Mouse (Mus musculus) gastrocnemius, adult 2 months (tissue): ENCODE results near the gene Zfp574. TPM values are rescaled to one million over a fixed set of nuclear protein-coding genes. Genes with fewer than 3 reads are reported as not detected.
A peak's percentile ranks its signal among the peaks of the same experiment; 100 is the strongest.
"Not testable (repeated sequence)": the region's sequence is repeated elsewhere in the genome, so short reads cannot be mapped to it uniquely, and the experiment has no call there.

Experiments
- DNase-seq: peaks from one replicate; pipeline ENCODE4 v3.0.0; 2022
- H3K27ac ChIP-seq: fragments of 200-600 bp; 2 replicates; pipeline ENCODE4 v1.8.1; 2022; ENCODE audit warnings: mild to moderate bottlenecking
- H3K4me3 ChIP-seq: fragments of 200-600 bp; 2 replicates; pipeline ENCODE4 v1.8.1; 2022; ENCODE audit warnings: mild to moderate bottlenecking, moderate library complexity
- CTCF ChIP-seq: fragments of 200-600 bp; IDR thresholded peaks from 2 replicates; pipeline ENCODE4 v1.8.1; 2022; ENCODE audit warnings: antibody characterized with exemption, mild to moderate bottlenecking, moderate library complexity
- intact Hi-C: fragments of 180-260 bp; cut with DNase I; formaldehyde crosslinking; loops from one replicate; pipeline ENCODE4 v1.15.1; 2025
- long read RNA-seq, 2 experiments: library from polyadenylated mRNA; stranded (forward); transcript quantifications; one replicate each; pipeline ENCODE4 v2.0.0; 2021
- total RNA-seq, 2 experiments: library from RNA; stranded (reverse); gene quantifications; 2 replicates each; pipeline ENCODE4 v1.2.3; 2021

Zfp574 gene
- 1 to 10 TPM; 7.2 to 9.2 TPM for total RNA-seq
- long read RNA-seq, experiment 1, full-length matches to known transcripts = 38 of 43 reads
- long read RNA-seq, experiment 1, partial matches to known transcripts = 0 of 43 reads
- long read RNA-seq, experiment 1, other reads (novel, unspliced or antisense) = 5 of 43 reads
- long read RNA-seq, experiment 2, full-length matches to known transcripts = 23 of 23 reads
- long read RNA-seq, experiment 2, partial matches to known transcripts = 0 of 23 reads
- long read RNA-seq, experiment 2, other reads (novel, unspliced or antisense) = 0 of 23 reads

DNA sequence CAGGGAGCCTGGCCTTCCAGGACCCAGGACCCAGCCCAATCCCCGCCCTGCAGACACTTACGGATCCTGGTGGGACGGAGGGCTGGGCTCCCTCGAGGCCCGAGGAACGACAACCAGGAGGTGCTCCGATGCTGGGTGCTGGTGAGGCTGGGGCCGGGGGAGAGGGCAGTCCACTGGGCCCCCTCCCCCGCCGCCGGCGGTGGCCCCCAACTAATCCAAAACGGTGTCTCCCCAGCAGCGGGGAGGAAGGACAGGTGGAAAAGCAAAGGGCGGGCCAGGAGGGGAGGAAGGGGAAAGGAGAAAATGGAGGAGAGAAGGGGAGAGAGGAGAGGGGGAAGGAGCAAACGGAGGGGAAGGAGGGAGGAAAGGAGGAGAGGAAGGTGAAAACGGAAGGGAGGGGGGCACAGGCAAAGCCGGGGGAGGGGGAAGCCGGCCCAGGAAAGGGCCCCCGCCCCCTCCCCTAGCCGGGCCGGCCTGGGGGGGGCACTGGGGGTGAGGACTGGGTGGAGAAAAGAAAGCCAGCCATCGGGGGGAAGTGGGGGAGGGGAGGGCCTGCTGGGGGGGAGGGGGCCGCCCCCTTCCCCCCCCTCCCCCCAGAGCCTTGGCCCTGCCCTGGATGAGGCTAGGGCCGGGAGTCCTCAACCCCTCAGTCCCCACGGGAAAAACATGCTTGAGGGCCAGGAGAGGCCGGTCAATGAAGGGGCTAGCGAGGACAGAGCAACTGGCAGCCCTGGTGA lies at the start of gene Zfp574, which contains the start of gene Grik5:
Zfp574 (plus strand) TSS at position 589 of the 737 bp plus-strand sequence.
Grik5 (minus strand) TSS at position 368 of the 737 bp plus-strand sequence.
- intact Hi-C loops = loop anchor here (10.0 kb wide), 1 partner anchor 683 kb away; the partner anchor contains the start of gene Hnrnpul1
- Histone ChIP-seq H3K4me3 (peak within 1 kb of the TSS; percentile 83), H3K27ac (peak within 1 kb of the TSS; percentile 78)
- no peak for TF ChIP-seq CTCF
- DNase-seq = peak; percentile 34

DNA sequence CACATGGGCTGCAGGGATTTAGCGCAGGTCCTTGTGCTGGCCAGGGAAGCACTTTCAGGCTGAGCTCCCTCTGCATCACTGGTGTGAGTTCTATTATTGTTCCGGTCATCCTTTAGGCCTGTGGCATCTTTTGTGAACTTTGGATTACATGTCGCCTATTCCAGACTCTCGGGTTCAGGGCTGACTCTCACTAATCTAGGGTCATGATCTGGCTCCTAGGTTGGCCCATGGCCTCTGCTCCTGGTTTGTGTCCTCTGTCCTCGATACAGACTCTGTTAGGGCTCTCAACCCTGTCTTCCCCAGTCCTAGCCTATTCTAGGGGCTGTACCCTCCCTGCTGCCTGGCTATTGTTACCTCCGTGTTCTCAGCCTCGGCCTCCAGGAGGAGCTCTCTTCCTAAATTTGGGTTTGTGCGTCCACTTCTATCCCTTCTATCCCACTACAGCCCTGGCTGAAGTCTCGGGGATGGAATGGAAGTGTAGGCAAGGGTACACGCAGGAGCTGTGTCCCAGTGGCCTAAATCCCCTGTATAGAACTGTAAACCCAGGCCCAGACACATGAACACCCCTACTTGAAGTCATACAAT lies 46.4 kb upstream of the Zfp574 start:
- DNase-seq = no peak
- intact Hi-C loops = no loop called here
- Histone ChIP-seq H3K27ac (no peak overlapping the region), H3K4me3 (no peak overlapping the region)
- TF ChIP-seq CTCF = peak; percentile 21; the same call in 1 of the 2 replicates

DNA sequence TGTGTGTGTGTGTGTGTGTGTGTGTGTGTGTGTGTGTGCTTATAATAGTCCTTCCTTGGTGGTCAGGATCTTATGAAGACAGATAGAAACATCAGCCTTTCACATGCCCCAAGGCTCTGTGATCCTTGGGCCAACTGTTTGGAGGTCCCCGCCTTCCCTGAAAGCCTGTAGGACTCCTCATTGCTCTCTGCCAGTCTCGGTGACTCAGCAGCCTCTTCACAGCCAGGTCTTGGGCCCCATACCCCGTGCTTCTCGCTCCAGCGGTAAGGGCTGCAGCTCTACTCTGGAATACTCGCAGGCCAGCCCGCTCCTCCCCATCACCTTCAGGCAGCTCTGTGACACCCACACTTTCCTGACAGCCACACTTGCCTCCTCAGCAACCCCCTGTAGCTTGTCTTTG lies 45.9 kb upstream of the Zfp574 start:
- no peak for TF ChIP-seq CTCF
- H3K27ac ChIP-seq = peak overlapping the region; percentile 40; the same call in 1 of the 2 replicates
- intact Hi-C loops = no loop called here
- H3K4me3 ChIP-seq = no peak overlapping the region
- DNase-seq = peak; percentile 46

GRCm38 (mm10) chr7:25030032-25030753 lies 42.2 kb upstream of the Zfp574 start:
- Histone ChIP-seq H3K4me3 (no peak overlapping the region), H3K27ac (no peak overlapping the region)
- DNase-seq = peak; percentile 76
- intact Hi-C loops = loop anchor here (5.0 kb wide), 1 partner anchor 62 kb away; no protein-coding TSS in a partner anchor
- TF ChIP-seq CTCF = peak; percentile 98

- TF ChIP-seq CTCF = no peak
- Histone ChIP-seq H3K4me3 (no peak overlapping the region), H3K27ac (no peak overlapping the region)
- intact Hi-C loops = loop anchor here (5.0 kb wide), 1 partner anchor 61 kb away; no protein-coding TSS in a partner anchor
- no peak for DNase-seq
Observed at GRCm38 (mm10) chr7:25031528-25031927, 40.8 kb upstream of the Zfp574 start.

DNA sequence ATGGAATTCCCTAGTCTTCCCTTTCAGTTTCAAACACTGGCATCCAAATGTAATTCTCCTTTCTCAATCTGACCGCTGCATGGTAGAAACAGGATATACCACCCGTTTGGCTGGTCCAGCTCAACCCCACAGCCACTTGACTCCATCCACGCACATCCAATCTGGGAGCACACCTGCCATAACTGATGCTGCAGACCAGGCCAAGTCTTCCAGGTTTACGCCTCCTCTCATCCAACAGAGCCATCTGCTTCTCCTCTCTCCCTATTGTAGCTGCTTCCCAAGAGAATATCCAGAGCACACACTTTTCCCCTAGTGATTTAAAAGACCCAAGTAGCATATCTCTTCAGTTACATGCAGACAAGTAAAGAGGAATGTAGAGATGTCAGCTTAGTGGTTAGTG lies 37.6 kb upstream of the Zfp574 start:
- intact Hi-C loops = loop anchor here (5.0 kb wide), 1 partner anchor 58 kb away; no protein-coding TSS in a partner anchor
- Histone ChIP-seq H3K27ac (no peak overlapping the region), H3K4me3 (no peak overlapping the region)
- DNase-seq = no peak
- no peak for TF ChIP-seq CTCF

DNA sequence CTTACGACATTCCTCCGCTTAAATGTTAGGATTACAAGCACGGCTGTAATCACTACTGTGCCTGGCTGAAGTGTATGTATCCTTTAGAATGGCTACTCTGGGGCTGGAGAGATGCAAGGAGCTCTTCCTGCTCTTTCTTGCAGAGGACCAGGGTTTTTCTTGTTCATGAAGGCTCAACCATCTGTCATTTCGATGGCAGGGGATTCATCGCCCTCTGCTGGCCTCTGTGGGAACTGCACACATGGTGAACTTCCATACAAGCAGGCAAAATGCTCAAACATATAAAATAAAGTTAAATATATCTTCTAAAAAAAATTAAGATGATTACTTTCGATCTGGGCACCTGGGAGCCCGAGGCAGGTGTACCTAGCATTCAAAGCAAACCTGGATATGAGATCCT lies 36.5 kb upstream of the Zfp574 start:
- no peak overlapping the region for H3K4me3 ChIP-seq
- TF ChIP-seq CTCF = peak; percentile 97
- H3K27ac ChIP-seq = no peak overlapping the region
- intact Hi-C loops = no loop called here
- DNase-seq = peak; percentile 61

DNA sequence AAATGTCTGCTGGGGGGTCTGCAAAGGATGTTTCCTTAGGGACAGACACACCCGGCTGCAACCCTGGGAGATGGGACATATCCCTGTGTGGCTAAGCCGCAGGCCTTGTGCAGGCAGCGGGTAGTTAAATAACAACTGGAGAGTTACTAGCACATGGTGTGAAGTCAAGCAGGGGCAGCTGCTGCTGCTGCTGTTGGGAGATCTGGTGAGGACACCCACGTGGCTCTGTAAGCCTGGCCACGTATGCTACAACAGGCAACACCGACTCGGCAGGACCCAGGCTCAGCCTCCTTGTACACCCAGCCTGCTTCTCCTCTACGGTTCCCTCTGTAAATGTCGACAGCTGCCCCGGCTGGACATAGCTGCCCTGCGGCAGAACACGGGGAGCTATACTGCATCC lies 30.4 kb upstream of the Zfp574 start:
- H3K4me3 ChIP-seq = no peak overlapping the region
- no peak for TF ChIP-seq CTCF
- intact Hi-C loops = no loop called here

GRCm38 (mm10) chr7:25044599-25044998 lies 27.8 kb upstream of the Zfp574 start:
- intact Hi-C loops, H3K27ac ChIP-seq, H3K4me3 ChIP-seq, DNase-seq: not testable (repeated sequence)

More for the DNA sequence above, 30.4 kb upstream of the Zfp574 start:
- no peak for DNase-seq
- H3K27ac ChIP-seq = no peak overlapping the region

DNA sequence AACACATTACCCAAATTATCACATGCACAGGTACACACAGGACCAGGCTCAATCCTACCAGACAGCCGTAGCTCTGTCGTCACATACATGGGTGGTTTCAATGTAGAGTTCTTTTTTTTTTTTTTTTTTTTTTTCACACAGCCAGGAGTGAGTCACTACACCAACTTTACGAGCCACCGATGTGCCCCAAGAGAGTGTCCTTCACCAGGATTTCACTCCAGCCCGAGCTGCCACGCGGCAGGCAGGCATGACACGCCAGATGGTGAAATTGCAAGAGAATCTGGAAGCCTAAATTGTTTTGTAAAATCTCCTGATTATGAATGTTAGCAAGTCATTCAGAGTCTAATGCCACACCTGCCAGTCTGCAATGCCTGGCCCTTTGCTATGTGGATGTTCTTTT lies 25.0 kb upstream of the Zfp574 start:
- intact Hi-C loops = no loop called here
- no peak overlapping the region for H3K4me3 ChIP-seq

GRCm38 (mm10) chr7:25049295-25049930 lies 23.0 kb upstream of the Zfp574 start:
- Histone ChIP-seq H3K27ac (no peak overlapping the region), H3K4me3 (no peak overlapping the region)
- no peak for TF ChIP-seq CTCF
- no peak for DNase-seq
- intact Hi-C loops = no loop called here

More for the DNA sequence above, 25.0 kb upstream of the Zfp574 start:
- no peak overlapping the region for H3K27ac ChIP-seq
- TF ChIP-seq CTCF = no peak
- no peak for DNase-seq

DNA sequence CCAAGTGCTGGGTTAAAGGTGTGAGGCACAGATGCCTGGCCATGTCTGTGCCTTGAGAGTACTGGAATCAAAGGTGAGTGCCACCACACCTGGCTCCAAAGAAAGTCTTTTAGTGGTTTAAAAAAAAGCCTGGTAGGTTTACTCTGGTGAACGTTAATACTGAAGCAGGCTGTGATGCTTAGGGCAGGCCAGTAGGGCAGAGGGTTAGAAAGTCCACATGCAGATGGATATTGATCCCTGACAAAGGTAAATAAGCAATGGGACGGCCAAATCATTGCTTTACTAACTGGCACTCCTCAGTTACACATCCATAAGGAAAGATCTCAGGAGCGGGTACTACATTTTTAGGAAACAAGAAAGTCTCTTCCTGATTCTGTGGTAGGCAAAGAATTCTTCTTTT lies 19.8 kb upstream of the Zfp574 start:
- DNase-seq = no peak
- H3K27ac ChIP-seq = no peak overlapping the region
- no peak overlapping the region for H3K4me3 ChIP-seq
- no peak for TF ChIP-seq CTCF
- intact Hi-C loops = no loop called here
